23 mouse cellular contexts compared by ENCODE assay signal in the genomic region with DNA sequence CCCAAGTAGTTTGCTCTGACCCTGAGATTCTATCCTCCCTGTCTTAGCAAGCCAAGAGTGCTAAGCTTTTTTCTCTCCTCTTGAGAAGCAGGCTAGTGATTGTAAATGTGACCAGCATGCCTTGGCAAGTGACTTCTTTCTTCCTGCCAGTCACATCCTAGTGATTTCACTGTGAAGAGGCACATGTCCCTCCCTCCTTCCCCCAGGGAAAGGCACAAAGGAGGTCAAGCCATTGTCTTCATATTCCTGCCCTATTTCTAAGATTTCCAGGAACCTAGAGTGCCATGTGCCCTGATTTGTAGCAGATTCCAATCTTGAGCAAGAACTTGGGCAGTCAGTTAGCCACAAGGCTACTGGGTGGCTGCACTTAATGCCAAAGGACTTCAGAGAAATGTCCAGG.
"Had no signal": no experiment of that assay in that cellular context is flagged by ENCODE, and none has a peak within 500 bp of the region (broad histone marks: within the 10 kb centered on the region; RNA-seq: fewer than 3 reads in every experiment).

No protein-coding gene starts in this region.

- H3K4me1 ChIP-seq: kidney, embryonic 15.5 days; liver, embryonic 12.5 days; liver, embryonic 15.5 days; lung, embryonic 15.5 days; neural tube, embryonic 12.5 days; neural tube, embryonic 15.5 days; stomach, embryonic 15.5 days had no signal

- DNase-seq: kidney, adult 18-20 months; kidney, postnatal 10 days; kidney, postnatal 36 days; layer of hippocampus, postnatal 36 days; lung, adult 18-20 months; lung, postnatal 10 days; lung, postnatal 36 days; right cerebral cortex, adult 18-20 months; right cerebral cortex, postnatal 14 days; spleen, adult 18-20 months; thymus, postnatal 25 days had no signal

- H3K9ac ChIP-seq: kidney, embryonic 15.5 days; liver, embryonic 12.5 days; liver, embryonic 15.5 days; lung, embryonic 15.5 days; midbrain, embryonic 13.5 days; neural tube, embryonic 12.5 days; neural tube, embryonic 15.5 days; stomach, embryonic 15.5 days had no signal

- H3K4me2 ChIP-seq: kidney, embryonic 15.5 days; liver, embryonic 12.5 days; liver, embryonic 15.5 days; lung, embryonic 15.5 days; midbrain, embryonic 13.5 days; neural tube, embryonic 12.5 days; neural tube, embryonic 15.5 days; stomach, embryonic 15.5 days had no signal

- ATAC-seq: intestine, embryonic 16.5 days; liver, embryonic 12.5 days; midbrain, embryonic 13.5 days had no signal

- H3K4me3 ChIP-seq: kidney, embryonic 15.5 days; left cerebral cortex, adult 2 months; liver, embryonic 12.5 days; liver, embryonic 15.5 days; lung, embryonic 15.5 days; megakaryocyte, embryonic 14.5 days; midbrain, embryonic 10.5 days; midbrain, embryonic 13.5 days; neural tube, embryonic 12.5 days; neural tube, embryonic 15.5 days; stomach, embryonic 15.5 days had no signal

- H3K9me3 ChIP-seq: kidney, embryonic 15.5 days; liver, embryonic 12.5 days; liver, embryonic 15.5 days; lung, embryonic 15.5 days; midbrain, embryonic 10.5 days; midbrain, embryonic 13.5 days; neural tube, embryonic 12.5 days; neural tube, embryonic 15.5 days; stomach, embryonic 15.5 days had no signal

- H3K27ac ChIP-seq: kidney, embryonic 15.5 days; left cerebral cortex, adult 2 months; liver, embryonic 12.5 days; liver, embryonic 15.5 days; lung, embryonic 15.5 days; midbrain, embryonic 10.5 days; midbrain, embryonic 13.5 days; neural tube, embryonic 12.5 days; neural tube, embryonic 15.5 days; stomach, embryonic 15.5 days had no signal

- H3K27me3 ChIP-seq: kidney, embryonic 15.5 days; liver, embryonic 12.5 days; liver, embryonic 15.5 days; lung, embryonic 15.5 days; megakaryocyte, embryonic 14.5 days; midbrain, embryonic 13.5 days; neural tube, embryonic 12.5 days; neural tube, embryonic 15.5 days; stomach, embryonic 15.5 days had no signal

- H3K36me3 ChIP-seq: liver, embryonic 12.5 days; liver, embryonic 15.5 days; lung, embryonic 15.5 days; neural tube, embryonic 12.5 days; neural tube, embryonic 15.5 days; stomach, embryonic 15.5 days had no signal
